26 mouse cellular contexts compared by ENCODE assay signal in the genomic region with DNA sequence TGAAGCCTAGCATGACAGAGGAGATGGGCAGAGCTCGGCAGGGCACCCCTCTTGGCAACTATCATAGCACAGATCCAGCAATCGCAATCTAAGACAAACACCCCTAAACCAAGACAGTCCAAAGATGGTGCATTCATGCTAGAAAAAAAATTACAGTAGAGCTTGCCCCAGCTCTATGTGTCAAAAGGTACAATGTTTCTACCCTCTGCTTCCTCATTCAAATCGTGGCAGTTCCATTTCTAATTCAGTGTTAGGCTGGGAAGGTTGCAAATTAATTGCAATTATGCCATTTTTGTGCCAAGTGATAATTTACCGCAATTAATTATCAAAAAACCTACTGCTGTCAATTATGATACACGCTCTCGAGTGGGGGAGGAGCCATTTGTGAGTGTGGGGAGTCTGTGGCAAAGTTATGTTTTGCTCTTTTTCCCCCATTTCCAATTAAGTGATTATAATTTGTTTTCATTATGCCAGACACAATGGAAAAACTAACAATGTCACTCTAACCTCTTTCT. TPM values are rescaled to one million over a fixed set of nuclear protein-coding genes. Genes with fewer than 3 reads are reported as not detected.
DNase-seq lines count a peak whose midpoint lies in the region; ATAC-seq and TF ChIP-seq lines count a peak whose summit lies in the region.
"Had no signal": no experiment of that assay in that cellular context is flagged by ENCODE, and none has a peak within 500 bp of the region (broad histone marks: within the 10 kb centered on the region; RNA-seq: fewer than 3 reads in every experiment).

No protein-coding gene starts in this region.

- peaks cover 36% of the 10 kb centered on the region for H3K4me1 ChIP-seq in forebrain, embryonic 13.5 days
- H3K4me1 ChIP-seq in forebrain, embryonic 11.5 days (replicated peaks; ENCODE audit: control insufficient read depth, insufficient read depth, low read length) = no peaks in the 10 kb centered on the region
- H3K4me1 ChIP-seq in forebrain, embryonic 15.5 days = peaks cover 27% of the 10 kb centered on the region
- H3K4me1 ChIP-seq: embryonic facial prominence, embryonic 13.5 days; heart, embryonic 10.5 days had no signal

- ATAC-seq in forebrain, embryonic 13.5 days = peak; percentile 48
- no peak for ATAC-seq in forebrain, embryonic 11.5 days (replicated peaks; ENCODE audit: low FRiP score)
- ATAC-seq in forebrain, embryonic 15.5 days (replicated peaks) = peak; percentile 55
- ATAC-seq: intestine, postnatal 0 days; Patski had no signal

- TF ChIP-seq POLR2A in brain, embryonic 14.5 days (IDR thresholded peaks at IDR 0.05; ENCODE audit: borderline replicate concordance, extremely low read depth, insufficient read depth, insufficient read length, poor library complexity, severe bottlenecking) = no peak

- whole genome bisulfite sequencing in forebrain, embryonic 13.5 days = 60% methylated on average over 6 of the region's 6 CpGs
- 84% methylated on average over 6 of the region's 6 CpGs for WGBS in forebrain, embryonic 11.5 days
- 26% methylated on average over 6 of the region's 6 CpGs for WGBS in forebrain, embryonic 15.5 days

- H3K4me2 ChIP-seq in forebrain, embryonic 13.5 days = peak overlapping the region; percentile 6; the same call in 1 of the 2 replicates
- H3K4me2 ChIP-seq in forebrain, embryonic 11.5 days (ENCODE audit: low read depth, low read length, severe bottlenecking) = no peak overlapping the region
- no peak overlapping the region for H3K4me2 ChIP-seq in forebrain, embryonic 15.5 days (replicated peaks)
- H3K4me2 ChIP-seq: embryonic facial prominence, embryonic 13.5 days; heart, embryonic 13.5 days; hindbrain, embryonic 12.5 days; hindbrain, embryonic 15.5 days had no signal

- no peak overlapping the region for H3K4me3 ChIP-seq in forebrain, embryonic 13.5 days
- no peak overlapping the region for H3K4me3 ChIP-seq in forebrain, embryonic 11.5 days (ENCODE audit: low read depth, low read length)
- no peak overlapping the region for H3K4me3 ChIP-seq in forebrain, embryonic 15.5 days
- H3K4me3 ChIP-seq: embryonic facial prominence, embryonic 10.5 days; embryonic facial prominence, embryonic 13.5 days; erythroblast, embryonic 14.5 days; heart, adult 2 months; heart, embryonic 10.5 days; heart, embryonic 13.5 days; hindbrain, embryonic 12.5 days; hindbrain, embryonic 15.5 days had no signal

- no peaks in the 10 kb centered on the region for H3K27me3 ChIP-seq in forebrain, embryonic 13.5 days
- no peaks in the 10 kb centered on the region for H3K27me3 ChIP-seq in forebrain, embryonic 11.5 days (ENCODE audit: control insufficient read depth, insufficient read depth, low read length)
- no peaks in the 10 kb centered on the region for H3K27me3 ChIP-seq in forebrain, embryonic 15.5 days
- H3K27me3 ChIP-seq: CH12.LX; embryonic facial prominence, embryonic 13.5 days; heart, embryonic 13.5 days; hindbrain, embryonic 12.5 days; hindbrain, embryonic 15.5 days; Patski had no signal

- peak overlapping the region; percentile 55 for H3K27ac ChIP-seq in forebrain, embryonic 13.5 days
- H3K27ac ChIP-seq in forebrain, embryonic 11.5 days (ENCODE audit: low read depth, low read length) = no peak overlapping the region
- peak overlapping the region; percentile 36 for H3K27ac ChIP-seq in forebrain, embryonic 15.5 days (replicated peaks)
- H3K27ac ChIP-seq: embryonic facial prominence, embryonic 10.5 days; embryonic facial prominence, embryonic 13.5 days; heart, adult 2 months; heart, embryonic 10.5 days; heart, embryonic 13.5 days; hindbrain, embryonic 12.5 days; hindbrain, embryonic 15.5 days had no signal

- TF ChIP-seq CTCF in brain, embryonic 14.5 days (IDR thresholded peaks at IDR 0.05; ENCODE audit: borderline replicate concordance, extremely low read depth, insufficient read depth, insufficient read length) = no peak

- DNase-seq in forebrain, embryonic 11.5 days (ENCODE audit: low spot score) = no peak
- peak; percentile 85 for DNase-seq in brain, embryonic 14.5 days (ENCODE audit: low read depth)
- DNase-seq in cerebellum, adult 11 months = no peak
- DNase-seq in lung, postnatal 36 days = no peak
- DNase-seq: adrenal gland, postnatal 10 days; adrenal gland, postnatal 36 days; B cell, adult 2 months; cerebellum, adult 8-10 months; embryo, embryonic 11 days; gastrocnemius, postnatal 25 days; heart, adult 2 months; heart, postnatal 14 days; kidney, adult 2 months had no signal

- H3K9me3 ChIP-seq in forebrain, embryonic 13.5 days (replicated peaks) = no peaks in the 10 kb centered on the region
- no peaks in the 10 kb centered on the region for H3K9me3 ChIP-seq in forebrain, embryonic 11.5 days (ENCODE audit: control insufficient read depth, low read length)
- no peaks in the 10 kb centered on the region for H3K9me3 ChIP-seq in forebrain, embryonic 15.5 days
- H3K9me3 ChIP-seq: embryonic facial prominence, embryonic 10.5 days; embryonic facial prominence, embryonic 13.5 days; heart, embryonic 10.5 days; heart, embryonic 13.5 days; hindbrain, embryonic 12.5 days; hindbrain, embryonic 15.5 days had no signal

- H3K36me3 ChIP-seq in forebrain, embryonic 13.5 days (ENCODE audit: poor library complexity, severe bottlenecking) = no peaks in the 10 kb centered on the region
- H3K36me3 ChIP-seq in forebrain, embryonic 11.5 days (ENCODE audit: control insufficient read depth, insufficient read depth, low read length) = no peaks in the 10 kb centered on the region
- no peaks in the 10 kb centered on the region for H3K36me3 ChIP-seq in forebrain, embryonic 15.5 days
- H3K36me3 ChIP-seq: embryonic facial prominence, embryonic 10.5 days; embryonic facial prominence, embryonic 13.5 days; G1E; heart, embryonic 10.5 days; heart, embryonic 13.5 days; hindbrain, embryonic 12.5 days; hindbrain, embryonic 15.5 days had no signal

- H3K9ac ChIP-seq in forebrain, embryonic 13.5 days = no peak overlapping the region
- no peak overlapping the region for H3K9ac ChIP-seq in forebrain, embryonic 11.5 days (ENCODE audit: low read length)
- no peak overlapping the region for H3K9ac ChIP-seq in forebrain, embryonic 15.5 days (replicated peaks)
- H3K9ac ChIP-seq: embryonic facial prominence, embryonic 13.5 days; heart, embryonic 13.5 days; hindbrain, embryonic 12.5 days; hindbrain, embryonic 15.5 days had no signal

RNA-seq across cellular contexts. Expression of a gene that starts 58.4 kb away (rescaled TPM):
- 93.7 and 121 TPM in 2 replicates for polyA plus RNA-seq in forebrain, embryonic 13.5 days (2015; fragmentation: Nextera tagmentation; extraction: Ambion mirVana)
- 39.5 and 45.4 TPM in 2 replicates for polyA plus RNA-seq in forebrain, embryonic 11.5 days (2014; fragmentation: Nextera tagmentation; extraction: Ambion mirVana)
- polyA plus RNA-seq in brain, embryonic 14.5 days (2012; rRNA removed) = 54.5 and 56.0 TPM in 2 replicates
- 98.3 and 101 TPM in 2 replicates for polyA plus RNA-seq in forebrain, embryonic 15.5 days (2015; fragmentation: Nextera tagmentation; extraction: Ambion mirVana)
